Mouse (Mus musculus) urinary bladder, postnatal 36 days (tissue): ENCODE data around the gene Msmb.
"Not testable (repeated sequence)": the region's sequence is repeated elsewhere in the genome, so short reads cannot be mapped to it uniquely, and the experiment has no call there.

ENCODE experiments used
- DNase-seq, 2 experiments: peaks; one replicate each; pipeline ENCODE4 v3.0.0; 2022; ENCODE audit warnings: low spot score in 2 of 2, mixed read lengths in 1 of 2

Gene Msmb

GRCm38 (mm10) chr14:32141723-32142122, at the start of gene Msmb:
Msmb (plus strand) TSS chr14:32142023.
- no peak for DNase-seq

DNA sequence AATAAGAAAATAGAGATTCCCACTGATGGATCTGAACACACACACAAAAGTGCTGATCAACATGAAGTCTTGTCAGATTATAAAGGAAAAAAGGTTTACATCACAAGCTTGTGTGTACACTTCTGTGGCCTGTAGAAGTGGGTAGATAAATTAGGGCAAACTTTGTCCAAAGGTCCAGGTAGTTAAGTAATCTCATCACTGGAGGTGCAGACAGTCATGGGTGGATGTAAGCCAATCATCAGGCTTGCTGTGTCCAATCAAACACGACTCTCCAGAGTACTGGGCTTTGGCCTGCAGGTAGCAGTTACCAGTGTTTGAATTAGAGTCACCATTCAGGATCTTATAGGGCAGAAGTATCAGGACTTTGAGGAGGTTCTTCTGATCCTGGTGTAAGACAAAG, 48.8 kb upstream of the Msmb start:
- DNase-seq: no peak

GRCm38 (mm10) chr14:32093500-32094117, 48.2 kb upstream of the Msmb start:
- DNase-seq: no peak

DNA sequence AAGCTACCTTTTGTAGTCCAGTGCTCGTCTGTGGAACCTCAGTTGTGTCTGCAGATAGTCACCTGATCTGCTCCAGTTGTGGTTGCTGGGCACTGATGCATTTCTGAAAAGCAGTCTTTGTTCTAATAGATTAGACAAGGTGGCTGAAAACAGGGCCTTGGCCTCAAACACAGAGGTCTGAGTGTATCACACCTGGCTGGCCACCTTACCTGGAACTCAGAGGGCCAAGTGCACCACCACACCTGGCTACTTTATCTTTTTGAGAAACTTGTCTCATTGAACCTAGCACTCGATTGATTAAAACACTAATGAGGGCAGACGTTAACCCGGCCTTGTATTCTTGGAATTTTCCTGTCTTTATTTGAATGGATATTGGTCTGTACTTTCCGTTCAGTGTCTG, 46.2 kb upstream of the Msmb start:
- DNase-seq: no peak

DNA sequence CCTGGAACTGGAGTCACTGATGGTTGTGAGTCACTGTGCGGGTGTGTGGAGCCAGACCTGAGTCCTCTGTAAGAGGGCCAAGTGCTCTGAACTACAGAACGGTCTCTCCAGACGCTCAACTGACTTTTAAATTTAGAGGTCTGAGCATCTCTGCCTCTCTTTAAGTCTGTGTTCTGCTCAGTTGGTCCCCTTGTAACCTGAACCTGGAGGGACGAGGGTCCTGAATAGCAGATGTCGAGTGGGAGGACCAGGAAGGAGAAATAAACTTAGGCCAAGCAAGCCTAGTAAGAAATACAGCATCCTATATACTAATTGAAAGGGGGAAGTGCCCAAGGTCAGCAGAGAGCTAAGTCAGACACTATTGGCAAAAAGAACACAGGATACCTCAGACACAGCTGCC, 45.1 kb upstream of the Msmb start:
- DNase-seq: no peak

GRCm38 (mm10) chr14:32097691-32098090, 44.1 kb upstream of the Msmb start:
- no peak for DNase-seq

DNA sequence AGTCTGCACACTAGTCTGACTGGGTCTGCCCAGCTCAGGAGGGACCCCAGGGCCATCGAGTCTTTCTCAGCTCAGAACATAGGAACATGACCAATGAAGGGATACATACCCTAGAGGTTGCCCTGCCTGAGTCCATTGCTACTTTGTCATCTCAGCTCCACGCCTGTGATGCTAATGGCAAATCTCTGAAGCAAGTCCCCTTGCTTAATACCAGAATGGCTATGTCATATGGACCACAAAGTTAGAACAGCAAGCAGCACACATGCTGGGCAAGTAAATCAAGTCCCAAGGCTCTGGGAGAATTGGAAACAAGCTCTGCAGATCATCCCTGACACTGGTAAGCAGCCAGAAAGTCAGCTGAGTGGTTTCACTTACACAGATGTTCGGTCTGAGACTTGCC, 42.9 kb upstream of the Msmb start:
- no peak for DNase-seq

DNA sequence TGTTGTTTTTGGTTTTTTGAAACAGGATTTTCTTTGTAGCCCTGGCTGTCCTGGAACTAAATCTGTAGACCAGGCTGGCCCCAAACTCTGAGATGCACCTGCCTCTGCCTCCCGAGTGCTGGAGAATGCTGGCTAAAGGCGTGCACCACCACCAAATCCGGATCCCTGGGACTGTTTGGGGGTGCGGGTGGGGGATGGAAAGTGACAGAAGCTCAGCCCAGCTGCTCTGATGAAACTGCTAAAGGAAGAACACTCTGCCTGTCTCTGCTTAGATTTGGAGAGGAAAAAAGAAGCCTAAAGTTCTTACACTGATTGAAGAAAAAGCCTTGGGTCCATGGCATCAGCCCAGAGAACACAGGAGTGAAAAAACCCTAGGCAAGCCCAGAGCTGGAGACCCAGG, 38.3 kb upstream of the Msmb start:
- DNase-seq: no peak

GRCm38 (mm10) chr14:32105663-32106062, 36.2 kb upstream of the Msmb start:
- DNase-seq: no peak

DNA sequence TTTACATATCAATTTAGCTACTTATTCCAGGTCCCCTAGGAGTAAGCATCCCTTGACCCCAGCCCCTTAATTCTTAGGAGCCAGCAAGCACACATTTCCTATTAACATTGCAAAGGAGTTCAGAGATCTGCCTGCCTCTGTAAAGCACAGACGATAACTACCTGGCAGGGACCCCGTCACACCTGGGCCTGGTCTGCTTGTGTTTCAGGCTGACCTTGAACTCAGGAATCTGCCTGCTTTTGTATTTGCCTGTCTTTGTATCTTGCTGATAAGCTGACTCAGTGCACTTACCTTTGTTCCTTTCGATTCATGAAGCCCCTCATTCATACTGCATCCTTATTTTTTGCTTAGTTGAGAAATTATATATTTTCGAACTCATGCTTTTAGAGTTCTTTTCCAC, 34.9 kb upstream of the Msmb start:
- no peak for DNase-seq

DNA sequence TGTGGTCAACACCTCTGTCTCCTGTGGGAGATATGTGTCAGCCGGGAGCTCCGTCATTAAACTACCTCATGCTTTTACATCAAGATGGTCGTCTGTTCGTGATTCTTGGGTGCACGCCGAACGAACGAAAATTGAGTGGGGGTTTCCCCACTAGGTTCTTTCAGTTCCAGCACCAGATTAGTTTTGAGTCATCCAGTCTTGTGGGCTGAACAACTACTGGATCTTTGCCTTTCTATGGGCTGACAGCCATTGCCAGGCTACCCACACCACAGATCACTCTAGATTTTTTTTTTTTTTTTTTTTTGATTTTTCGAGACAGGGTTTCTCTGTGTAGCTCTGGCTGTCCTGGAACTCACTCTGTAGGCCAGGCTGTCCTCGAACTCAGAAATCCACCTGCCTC, 29.7 kb upstream of the Msmb start:
- DNase-seq: not testable (repeated sequence)

- DNase-seq: no peak
These were observed 20.6 kb upstream of the Msmb start for GRCm38 (mm10) chr14:32120940-32121919.

DNA sequence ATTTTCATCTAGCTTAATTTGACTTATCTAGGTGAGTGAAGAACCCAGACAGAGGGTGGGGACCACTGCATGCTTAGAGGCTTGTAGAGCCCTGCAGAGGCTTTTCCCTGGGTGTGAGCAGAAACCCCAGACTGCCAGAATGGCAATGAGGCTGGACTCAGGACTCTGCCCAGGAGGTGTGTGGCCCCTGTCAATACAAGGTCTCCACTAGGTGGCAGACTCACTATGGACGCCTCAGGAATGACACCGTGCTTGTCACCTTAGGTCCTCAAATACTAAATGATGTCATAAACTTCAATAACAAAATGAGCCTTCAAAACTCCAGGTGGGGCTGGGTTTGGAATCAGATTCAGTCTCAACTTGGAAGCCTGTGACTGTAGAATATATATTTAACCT, 19.9 kb upstream of the Msmb start:
- DNase-seq: peak in 1 of 2 experiments; percentile 19

- DNase-seq: no peak
These were observed 17.6 kb upstream of the Msmb start for GRCm38 (mm10) chr14:32124261-32124660.

DNA sequence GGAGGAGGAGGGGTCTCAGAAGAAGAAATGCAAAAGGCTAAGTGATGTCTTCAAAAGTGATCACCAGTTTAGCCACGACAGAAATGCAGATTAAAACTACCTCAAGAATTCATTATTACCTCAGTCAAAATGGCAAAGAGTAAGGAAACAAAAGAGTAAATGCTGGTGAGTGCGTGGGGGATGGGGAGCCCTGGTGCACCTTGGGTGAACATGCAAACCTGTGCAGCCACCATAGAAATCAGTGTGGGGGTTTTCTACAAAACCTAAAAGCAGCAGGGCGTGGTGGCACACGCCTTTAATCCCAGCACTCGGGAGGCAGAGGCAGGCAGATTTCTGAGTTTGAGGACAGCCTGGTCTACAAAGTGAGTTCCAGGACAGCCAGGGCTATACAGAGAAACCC, 16.6 kb upstream of the Msmb start:
- DNase-seq: not testable (repeated sequence)

DNA sequence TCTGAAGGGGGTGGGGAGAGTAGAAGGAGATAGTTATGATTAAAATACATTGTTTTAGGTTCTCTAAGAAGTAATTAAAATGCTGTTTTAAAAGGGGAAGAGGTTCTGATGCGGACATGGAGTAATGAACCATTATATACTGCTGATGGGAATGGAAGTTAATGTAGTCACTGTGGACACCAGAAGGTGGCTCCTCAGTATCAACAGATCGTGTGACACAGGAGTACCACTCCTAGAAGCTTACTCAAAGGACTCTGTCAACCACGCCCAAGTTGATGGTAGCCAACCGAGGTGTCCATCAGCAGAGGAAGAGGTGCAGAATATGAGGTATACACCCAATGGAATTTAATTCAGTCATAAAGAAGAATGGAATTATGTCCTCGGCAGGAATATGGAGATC, 13.4 kb upstream of the Msmb start:
- no peak for DNase-seq

GRCm38 (mm10) chr14:32131836-32132235, 10.0 kb upstream of the Msmb start:
- DNase-seq: no peak

GRCm38 (mm10) chr14:32134293-32134692, 7.5 kb upstream of the Msmb start:
- no peak for DNase-seq

GRCm38 (mm10) chr14:32136467-32136866, 5.4 kb upstream of the Msmb start:
- not testable (repeated sequence) for DNase-seq

GRCm38 (mm10) chr14:32140359-32140965, 1.4 kb upstream of the Msmb start:
- DNase-seq: no peak

DNA sequence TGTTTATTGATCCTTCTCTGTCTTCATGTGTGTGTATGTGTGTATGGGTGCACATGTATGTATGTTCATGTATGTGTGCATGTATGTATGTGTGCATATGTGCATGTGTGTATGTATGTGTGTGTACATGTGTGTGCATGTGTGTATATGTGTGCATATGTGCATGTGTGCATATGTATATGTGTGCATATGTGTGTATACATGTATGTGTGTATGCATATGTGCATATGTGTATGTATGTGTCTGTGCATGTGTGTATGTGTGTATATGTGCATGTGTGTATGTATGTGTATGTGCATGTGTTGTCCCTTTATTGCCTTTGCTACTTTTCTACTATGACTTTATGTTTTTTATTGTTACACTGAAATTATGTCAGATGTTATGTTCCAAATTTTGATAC, 2.9 kb downstream of the Msmb start:
- DNase-seq: no peak

DNA sequence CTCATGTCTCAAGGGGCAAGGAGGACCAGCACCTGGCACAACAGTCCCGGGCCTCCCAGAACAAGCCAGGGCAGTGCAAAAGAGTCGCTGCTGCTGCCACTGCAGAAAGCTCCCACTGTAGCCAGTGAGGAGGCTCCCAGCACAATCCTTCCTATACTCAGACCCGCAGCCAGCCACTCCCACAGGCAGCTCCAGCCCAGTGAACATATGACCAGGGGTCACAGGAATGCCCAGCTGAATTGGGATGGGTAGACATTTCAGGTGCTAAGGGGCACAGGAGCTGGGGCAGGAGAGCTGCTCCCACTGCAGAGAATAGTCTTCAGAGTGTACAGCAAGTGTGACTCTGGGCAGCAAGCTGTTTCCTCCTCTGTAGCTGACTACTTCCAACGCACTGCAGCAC, 3.6 kb downstream of the Msmb start:
- no peak for DNase-seq
